Mouse (Mus musculus) brain, embryonic 18.5 days (tissue): ENCODE results near the gene Thra.

Source experiments
- DNase-seq: peaks from one replicate; pipeline ENCODE4 v3.0.0-alpha.2; 2012; ENCODE audit warnings: low read depth, low spot score

Gene Thra

GRCm38 (mm10) chr11:98777888-98778287 is 37.5 kb downstream of the Thra start:
- no peak for DNase-seq

- no peak for DNase-seq
Observed at GRCm38 (mm10) chr11:98781851-98782512, 41.5 kb downstream of the Thra start.

- no peak for DNase-seq
Observed at GRCm38 (mm10) chr11:98782651-98783235, 42.3 kb downstream of the Thra start.

- DNase-seq, result no peak
Observed at GRCm38 (mm10) chr11:98783236-98783696, 42.8 kb downstream of the Thra start.

GRCm38 (mm10) chr11:98784139-98784538 is 43.7 kb downstream of the Thra start:
- no peak for DNase-seq

- DNase-seq, result no peak
Observed at GRCm38 (mm10) chr11:98785214-98785613, 44.8 kb downstream of the Thra start.

GRCm38 (mm10) chr11:98785772-98786281 is 45.4 kb downstream of the Thra start:
- no peak for DNase-seq

GRCm38 (mm10) chr11:98786359-98787214 is 46.1 kb downstream of the Thra start:
- peak; percentile 78 for DNase-seq

- no peak for DNase-seq
Observed at GRCm38 (mm10) chr11:98787229-98787628, 46.8 kb downstream of the Thra start.

- DNase-seq, result no peak
Observed at GRCm38 (mm10) chr11:98787691-98788090, 47.3 kb downstream of the Thra start.

- no peak for DNase-seq
Observed at GRCm38 (mm10) chr11:98788139-98788538, 47.7 kb downstream of the Thra start.

GRCm38 (mm10) chr11:98788550-98789218 is 48.2 kb downstream of the Thra start:
- peak; percentile 79 for DNase-seq

GRCm38 (mm10) chr11:98789219-98789807 is 48.9 kb downstream of the Thra start:
- no peak for DNase-seq

GRCm38 (mm10) chr11:98789824-98790223 is 49.4 kb downstream of the Thra start:
- no peak for DNase-seq

- no peak for DNase-seq
Observed at GRCm38 (mm10) chr11:98790631-98791205, 50.3 kb downstream of the Thra start.

- no peak for DNase-seq
Observed at GRCm38 (mm10) chr11:98791448-98791847, 51.0 kb downstream of the Thra start.

- no peak for DNase-seq
Observed at GRCm38 (mm10) chr11:98792081-98792480, 51.6 kb downstream of the Thra start.

GRCm38 (mm10) chr11:98794469-98795014 is 54.1 kb downstream of the Thra start:
- no peak for DNase-seq

- DNase-seq, result peak; percentile 79
Observed at GRCm38 (mm10) chr11:98795015-98795713, 54.7 kb downstream of the Thra start, which contains the start of gene Msl1. TSS of gene Msl1 (plus strand) at chr11:98795516.
